Mouse (Mus musculus) cortical plate, adult 2 months (tissue): ENCODE measurements at regions not wholly inside any gene's neighbourhood (a gene's known extent, or its start where the extent isn't known, plus 50 kb on each side); places are given as distances from the start of the nearest gene placed in this dataset.

ENCODE experiments used
- CTCF ChIP-seq: fragments of 200-500 bp; IDR thresholded peaks from 2 replicates; pipeline ENCODE4 v1.5.1; 2011; ENCODE audit warnings: mild to moderate bottlenecking, control low read depth, low read length; ENCODE audit not compliant: insufficient read depth; ENCODE audit errors: extremely low read depth
- POLR2A ChIP-seq: fragments of 200-500 bp; IDR thresholded peaks from 2 replicates; pipeline ENCODE4 v1.6.1; 2011; ENCODE audit warnings: mild to moderate bottlenecking, low read length, control low read depth; ENCODE audit not compliant: insufficient read depth; ENCODE audit errors: extremely low read depth

DNA sequence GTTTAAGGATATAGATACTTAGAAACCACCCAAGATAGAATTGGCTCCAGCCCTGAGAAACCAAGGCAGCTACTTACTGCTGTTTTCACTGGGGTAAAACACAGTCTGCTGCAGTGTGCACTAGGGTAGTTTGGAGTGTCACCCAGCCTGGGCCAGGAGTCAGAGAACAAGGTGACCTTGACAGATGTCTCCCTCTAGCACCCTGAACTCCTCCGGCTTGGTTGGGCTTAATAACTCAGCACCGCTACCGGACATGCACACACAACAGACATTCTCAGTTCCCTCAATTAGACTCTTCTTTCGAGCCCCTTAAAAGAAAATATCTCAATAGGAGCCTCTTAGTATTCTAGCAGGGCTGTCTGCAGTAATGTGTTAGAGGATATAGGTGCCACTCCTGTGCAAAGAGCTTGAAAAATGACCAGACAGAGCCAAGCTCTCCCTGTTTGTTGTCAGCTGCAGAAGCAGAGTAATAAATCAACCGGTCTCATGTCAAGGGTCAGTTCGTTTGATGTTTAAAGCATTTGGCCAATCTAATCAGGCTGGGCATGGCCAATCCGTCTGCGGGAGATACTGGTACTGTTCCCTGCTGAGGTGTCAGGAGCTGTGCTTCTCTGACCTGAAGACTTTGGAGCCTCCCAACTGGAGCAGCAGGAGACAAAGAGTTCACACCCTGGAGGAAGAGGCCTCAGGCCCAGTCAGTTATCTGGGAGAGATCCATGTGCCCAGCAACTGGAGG, 299.1 kb downstream of the Eipr1 start:
- TF ChIP-seq POLR2A = no peak
- TF ChIP-seq CTCF = no peak
